Mouse (Mus musculus): ENCODE results near the gene Hectd1.

Gene Hectd1

GRCm38 (mm10) chr12:51843576-51844520 is 14.5 kb upstream of the Hectd1 start:
- DNase-seq (ENCODE audit: low read depth, low spot score): no peak

GRCm38 (mm10) chr12:51842081-51842864 is 12.9 kb upstream of the Hectd1 start:
- no peak for DNase-seq (ENCODE audit: low read depth, low spot score)

- DNase-seq (ENCODE audit: low read depth, low spot score): no peak
Measured at GRCm38 (mm10) chr12:51839856-51840255, 10.5 kb upstream of the Hectd1 start.

- no peak for DNase-seq (ENCODE audit: low read depth, low spot score)
Measured at GRCm38 (mm10) chr12:51835219-51835618, 5.9 kb upstream of the Hectd1 start.

- DNase-seq (ENCODE audit: low read depth, low spot score): no peak
Measured at GRCm38 (mm10) chr12:51831931-51832330, 2.6 kb upstream of the Hectd1 start.

DNA sequence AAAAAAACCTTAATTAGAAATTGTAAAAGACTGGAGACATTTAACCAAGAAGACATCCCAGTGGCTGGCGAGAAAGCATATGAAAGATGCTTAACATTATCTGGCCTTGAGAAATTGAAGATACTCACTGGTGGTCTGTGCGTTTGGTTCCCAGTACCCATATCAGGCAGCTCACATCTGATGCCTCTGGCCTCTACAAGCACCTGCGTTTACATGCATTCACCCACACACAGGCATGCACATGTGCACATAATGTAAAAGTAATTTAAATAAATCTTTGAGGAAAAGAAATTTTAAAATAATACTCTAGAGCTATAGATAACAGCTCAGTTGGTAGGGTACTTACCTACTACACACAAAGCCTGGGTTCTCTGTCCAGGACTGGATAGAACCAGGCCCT is 2.0 kb upstream of the Hectd1 start:
- DNase-seq (ENCODE audit: low read depth, low spot score): no peak

DNA sequence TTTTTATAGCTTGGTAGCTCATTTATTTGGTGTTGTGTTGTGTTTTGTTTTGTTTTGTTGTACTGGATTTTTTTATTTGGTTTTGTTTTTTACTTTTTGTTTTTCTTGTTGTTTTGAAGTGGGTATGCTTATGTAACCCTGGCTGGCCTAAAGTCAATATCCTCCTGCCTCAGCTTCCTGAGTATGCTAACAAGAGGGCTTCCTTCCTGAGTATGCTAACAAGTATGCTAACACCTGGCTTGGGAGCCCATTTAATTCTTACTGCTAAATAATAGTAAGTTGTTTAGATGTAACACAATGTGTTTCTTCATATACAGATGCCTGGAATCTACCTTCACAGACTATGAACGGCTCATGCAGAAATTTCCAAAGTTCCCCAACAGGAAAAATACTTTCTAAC is 1.3 kb upstream of the Hectd1 start:
- DNase-seq (ENCODE audit: low read depth, low spot score): no peak

DNA sequence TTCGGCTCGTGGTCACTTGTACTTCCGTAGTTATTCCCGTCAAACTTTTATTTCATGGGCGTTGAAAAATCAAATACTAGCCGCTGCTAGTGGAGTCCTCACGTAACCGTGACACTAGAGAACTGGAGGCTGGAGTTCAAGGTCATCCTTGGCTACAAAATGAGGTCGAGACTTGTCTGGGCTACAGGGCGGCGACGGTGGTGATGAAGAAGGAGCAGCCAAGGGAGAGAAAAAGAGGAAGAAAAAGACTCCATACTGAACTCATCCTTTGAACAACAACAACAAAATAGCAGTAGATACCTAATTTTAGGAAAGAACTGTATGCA is 704 bp upstream of the Hectd1 start:
- no peak for DNase-seq (ENCODE audit: low read depth, low spot score)

DNA sequence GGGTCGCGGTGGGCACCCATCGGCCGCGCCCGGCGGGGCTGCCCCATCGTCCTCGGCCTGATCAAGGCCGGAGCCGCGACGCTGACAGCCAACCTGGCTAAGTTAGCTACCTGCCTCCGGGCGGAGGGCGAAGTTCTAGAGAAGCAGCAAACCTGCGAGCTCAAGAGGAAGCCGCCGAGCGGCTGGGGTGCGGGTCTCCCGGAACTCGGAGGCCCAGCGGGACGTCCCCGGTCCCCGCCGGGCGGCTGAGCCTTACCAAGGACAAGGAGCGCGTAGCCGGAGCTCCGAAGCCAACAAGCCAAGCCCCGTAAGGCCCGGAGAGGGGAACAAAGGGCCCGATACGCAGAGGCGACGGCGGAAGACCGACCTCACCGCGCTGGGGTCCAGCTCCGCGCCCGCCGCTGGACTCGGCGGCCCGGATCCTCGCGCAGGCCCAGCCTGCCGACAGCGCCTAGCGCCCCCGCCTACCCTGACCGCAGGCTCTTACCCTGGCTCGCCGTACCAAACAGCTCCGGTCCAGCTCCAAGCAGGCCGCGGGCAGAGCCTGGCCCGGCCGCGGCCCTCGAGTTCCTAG is 533 bp downstream of the Hectd1 start:
- DNase-seq (ENCODE audit: low read depth, low spot score): peak; percentile 27

DNA sequence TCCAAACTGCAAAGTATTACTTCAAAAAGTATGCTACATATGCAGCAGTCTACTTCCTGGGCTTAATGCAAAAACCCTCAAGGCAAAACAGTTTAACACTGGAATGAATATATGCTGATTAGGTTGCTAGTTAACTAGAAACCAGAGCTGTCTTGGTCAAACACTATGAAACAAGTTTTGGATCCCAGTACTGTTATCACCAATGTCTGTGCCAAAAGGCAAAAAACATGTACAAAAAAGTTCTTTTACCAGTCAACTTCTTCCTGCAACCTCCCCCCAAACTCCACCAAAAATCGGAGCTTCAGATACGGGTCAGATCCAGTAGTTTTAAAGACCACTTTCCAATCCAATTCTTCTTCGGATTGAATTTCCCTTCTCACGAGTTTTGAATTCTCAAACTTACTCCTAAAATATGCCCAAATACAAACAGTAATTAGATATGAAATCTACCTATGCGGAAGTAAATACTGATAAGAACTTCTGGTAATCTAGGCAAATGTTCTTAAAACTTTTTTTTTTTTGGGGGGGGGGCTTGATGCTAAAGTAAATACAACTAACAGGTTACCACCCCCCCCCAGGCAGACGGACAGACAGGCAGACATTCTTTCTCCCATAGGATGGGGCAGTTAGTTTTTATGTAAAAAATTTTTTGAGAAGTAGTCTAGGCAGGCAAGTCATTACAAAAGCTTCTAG is 1.2 kb downstream of the Hectd1 start:
- no peak for DNase-seq (ENCODE audit: low read depth, low spot score)

GRCm38 (mm10) chr12:51825338-51825737 is 4.0 kb downstream of the Hectd1 start:
- no peak for DNase-seq (ENCODE audit: low read depth, low spot score)

DNA sequence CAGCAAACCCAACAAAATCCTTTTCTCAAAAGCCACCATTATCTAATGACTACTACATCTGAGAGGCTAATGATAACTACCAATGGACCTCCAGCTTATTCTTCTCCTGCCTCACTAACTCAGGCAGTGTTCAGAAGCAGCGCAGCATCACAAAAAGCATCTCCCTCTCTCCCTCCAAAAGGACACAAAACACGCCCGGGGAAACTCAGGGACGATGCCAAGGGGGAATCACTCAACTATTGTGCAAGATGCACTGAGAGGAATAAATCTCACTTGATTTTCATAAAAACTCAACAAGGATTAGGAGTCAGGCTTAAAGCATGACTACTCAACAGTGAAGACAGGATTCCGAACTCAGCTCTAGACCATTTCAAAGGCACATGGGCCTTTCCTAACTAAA is 6.0 kb downstream of the Hectd1 start:
- no peak for DNase-seq (ENCODE audit: low read depth, low spot score)

- no peak for DNase-seq (ENCODE audit: low read depth, low spot score)
Measured at GRCm38 (mm10) chr12:51822861-51823260, 6.5 kb downstream of the Hectd1 start.

- no peak for DNase-seq (ENCODE audit: low read depth, low spot score)
Measured at GRCm38 (mm10) chr12:51822236-51822635, 7.1 kb downstream of the Hectd1 start.

DNA sequence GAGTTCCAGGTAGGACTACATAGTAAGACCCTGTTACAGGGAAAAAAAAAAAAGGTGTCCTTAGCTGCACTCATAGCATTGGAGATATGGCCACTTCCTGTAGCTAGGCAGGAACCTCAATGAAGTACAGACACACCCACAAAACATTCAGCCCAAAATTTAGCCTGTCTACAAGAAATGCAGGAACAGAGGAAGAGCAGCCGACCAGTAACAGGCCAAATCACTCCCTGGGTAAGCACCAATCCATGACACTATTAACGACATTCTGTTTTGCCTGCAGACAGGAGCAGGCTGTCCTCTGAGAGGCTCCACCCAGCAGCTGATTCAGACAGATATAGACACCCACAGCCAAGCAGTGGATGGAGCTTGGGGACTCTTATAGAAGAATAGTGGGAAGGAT is 8.1 kb downstream of the Hectd1 start:
- DNase-seq (ENCODE audit: low read depth, low spot score): no peak

DNA sequence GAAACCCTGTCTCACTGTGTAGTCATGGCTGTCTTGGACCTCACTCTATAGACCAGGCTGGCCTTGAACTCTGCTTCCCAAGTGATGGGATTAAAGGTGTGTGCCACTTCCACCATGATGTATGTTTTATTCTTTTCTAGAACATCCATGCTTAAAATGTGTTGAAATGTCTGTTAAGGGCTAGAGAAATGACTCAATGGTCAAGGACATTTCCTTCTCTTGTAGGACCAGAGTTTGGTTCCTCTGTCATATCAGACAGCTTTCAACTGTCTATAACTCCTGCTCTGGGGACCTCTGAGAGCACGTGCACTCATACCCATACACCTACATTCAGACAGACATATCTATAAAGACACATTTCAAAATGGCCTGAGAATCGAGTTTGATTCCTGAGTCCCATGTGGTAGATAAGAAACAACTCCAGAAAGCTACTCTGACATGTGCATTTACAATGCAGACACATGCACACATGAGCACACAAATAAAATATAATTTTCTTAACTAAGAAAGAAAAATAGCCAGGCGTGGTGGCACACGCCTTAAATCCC is 9.3 kb downstream of the Hectd1 start:
- no peak for DNase-seq (ENCODE audit: low read depth, low spot score)

GRCm38 (mm10) chr12:51817815-51818613 is 11.3 kb downstream of the Hectd1 start:
- DNase-seq (ENCODE audit: low read depth, low spot score): no peak

- no peak for DNase-seq (ENCODE audit: low read depth, low spot score)
Measured at GRCm38 (mm10) chr12:51811388-51812140, 17.8 kb downstream of the Hectd1 start.

GRCm38 (mm10) chr12:51810564-51810963 is 18.8 kb downstream of the Hectd1 start:
- DNase-seq (ENCODE audit: low read depth, low spot score): no peak

DNA sequence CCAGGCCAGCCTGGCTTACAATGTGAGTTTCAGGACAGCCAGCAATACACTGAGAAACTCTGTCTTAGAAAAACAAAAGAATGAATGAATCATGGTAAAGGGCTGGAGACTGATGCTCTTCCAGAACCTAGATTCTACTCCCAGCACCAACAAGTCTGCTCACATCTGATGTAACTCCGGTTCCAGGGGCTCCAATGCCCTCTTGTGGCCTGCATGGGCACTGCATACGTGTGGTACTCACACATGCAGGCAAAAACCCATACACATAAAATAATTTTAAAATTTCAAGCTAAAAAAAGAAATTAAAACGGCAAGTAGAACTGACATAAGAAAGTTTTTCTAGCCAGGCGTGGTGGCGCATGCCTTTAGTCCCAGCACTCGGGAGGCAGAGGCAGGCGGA is 44.5 kb downstream of the Hectd1 start:
- DNase-seq (ENCODE audit: low read depth, low spot score): peak; percentile 7

All from embryo, embryonic 11.5 days (tissue).